Mouse (Mus musculus) lung, embryonic 14.5 days (tissue): ENCODE measurements around the gene Ikzf4. TPM values are rescaled to one million over a fixed set of nuclear protein-coding genes. Genes with fewer than 3 reads are reported as not detected.

ENCODE experiments used
- ATAC-seq: fragments of 200-750 bp; cut with Nextera tagmentation; 2 replicates; pipeline ENCODE4 v1.8.0; 2017; ENCODE audit warnings: mild to moderate bottlenecking, moderate TSS enrichment, moderate library complexity; ENCODE audit not compliant: insufficient read depth
- DNase-seq: peaks from one replicate; pipeline ENCODE4 v3.0.0-alpha.2; 2015
- H3K27ac ChIP-seq: fragments of 300-500 bp; sonication (generic); 2 replicates; pipeline ENCODE4 v1.5.1; 2014; ENCODE audit warnings: low read depth, mild to moderate bottlenecking, moderate library complexity
- H3K27me3 ChIP-seq: fragments of 300-500 bp; sonication (generic); 2 replicates; pipeline ENCODE4 v1.6.1; 2014; ENCODE audit warnings: low read length, control low read depth; ENCODE audit not compliant: insufficient read depth
- H3K36me3 ChIP-seq: fragments of 300-500 bp; sonication (generic); 2 replicates; pipeline ENCODE4 v1.6.1; 2014; ENCODE audit warnings: control low read depth; ENCODE audit not compliant: insufficient read depth
- H3K4me1 ChIP-seq: fragments of 300-500 bp; sonication (generic); 2 replicates; pipeline ENCODE4 v1.6.1; 2014; ENCODE audit warnings: antibody characterized with exemption, control low read depth; ENCODE audit not compliant: insufficient read depth
- H3K4me2 ChIP-seq: fragments of 300-500 bp; sonication (generic); 2 replicates; pipeline ENCODE4 v1.6.1; 2014; ENCODE audit warnings: mild to moderate bottlenecking
- H3K4me3 ChIP-seq: fragments of 300-500 bp; sonication (generic); 2 replicates; pipeline ENCODE4 v1.5.1; 2014; ENCODE audit warnings: low read depth, low read length
- H3K9ac ChIP-seq: fragments of 300-500 bp; sonication (generic); 2 replicates; pipeline ENCODE4 v1.6.1; 2014
- H3K9me3 ChIP-seq: fragments of 300-500 bp; sonication (generic); 2 replicates; pipeline ENCODE4 v1.6.1; 2016; ENCODE audit warnings: low read depth, low read length, control low read depth
- CTCF ChIP-seq: IDR thresholded peaks from 2 replicates; pipeline ENCODE4 v1.5.1; 2016; ENCODE audit warnings: antibody characterized with exemption, low read depth
- WGBS: fragments of 180-500 bp; shearing (Covaris S2); extraction: QIAGEN DNeasy Blood & Tissue Kit; methylation state at CpG from one replicate; pipeline ENCODE4 v1.1.7; 2014; 5-methylcytosine and 5-hydroxymethylcytosine counted together
- microRNA-seq: library from miRNA; unstranded; fragments of <30 nt; microRNA quantifications from one replicate; pipeline ENCODE4, GENCODE M21; 2016; ENCODE audit warnings: borderline number of aligned reads
- polyA plus RNA-seq: library from polyadenylated mRNA; unstranded; fragments of >200 nt; fragmentation: Nextera tagmentation; extraction: Ambion mirVana; gene quantifications from 2 replicates; pipeline ENCODE4 v1.2.1, GENCODE M21; 2014

Ikzf4 gene
- polyA plus RNA-seq, 1 experiment from 2014 or later = 3.5 TPM

GRCm38 (mm10) chr10:128584386-128584785 is 61.4 kb downstream of the Ikzf4 start:
- H3K4me2 ChIP-seq = peak overlapping the region; percentile 48
- no peak overlapping the region for H3K9ac ChIP-seq
- H3K4me1 ChIP-seq = no peaks in the 10 kb centered on the region
- ATAC-seq = peak; percentile 69; the same call in 1 of the 2 replicates
- peak overlapping the region; percentile 81 for H3K27ac ChIP-seq
- TF ChIP-seq CTCF = no peak
- peaks cover 31% of the 10 kb centered on the region for H3K27me3 ChIP-seq
- no peaks in the 10 kb centered on the region for H3K9me3 ChIP-seq
- H3K4me3 ChIP-seq = peak overlapping the region; percentile 10; the same call in 1 of the 2 replicates
- DNase-seq = peak; percentile 80
- H3K36me3 ChIP-seq = 0 out of 2 replicates have a peak, but pooled peaks cover 11% of the 10 kb centered on the region
- 5% methylated on average over 4 of the region's 4 CpGs for WGBS

DNA sequence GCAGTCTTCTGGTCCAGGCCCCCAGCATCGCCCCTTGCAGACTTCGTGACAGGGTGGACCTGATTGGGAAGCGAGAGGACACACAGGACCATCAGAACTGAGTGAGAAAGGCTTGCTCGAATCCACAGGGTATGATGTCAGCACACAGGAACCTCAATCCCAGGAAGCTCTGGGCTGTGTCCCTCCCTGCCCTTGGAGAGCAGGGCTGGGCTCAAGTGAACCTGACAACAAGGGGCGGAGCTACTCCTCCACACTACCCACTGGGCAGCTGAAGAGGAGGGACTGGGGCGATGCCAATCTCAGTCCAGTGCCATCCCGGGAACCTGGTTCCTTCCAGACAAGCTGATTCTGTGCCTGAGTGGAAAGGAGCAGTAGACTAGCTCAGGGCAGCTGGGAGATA is 62.1 kb downstream of the Ikzf4 start:
- H3K4me3 ChIP-seq = no peak overlapping the region
- peaks cover 23% of the 10 kb centered on the region for H3K27me3 ChIP-seq
- TF ChIP-seq CTCF = no peak
- peak; percentile 53 for ATAC-seq
- no peaks in the 10 kb centered on the region for H3K9me3 ChIP-seq
- H3K4me1 ChIP-seq = no peaks in the 10 kb centered on the region
- WGBS = 21% methylated on average over 7 of the region's 7 CpGs
- peak; percentile 48 for DNase-seq
- peak overlapping the region; percentile 48 for H3K4me2 ChIP-seq
- peak overlapping the region; percentile 75 for H3K27ac ChIP-seq
- no peak overlapping the region for H3K9ac ChIP-seq
- 0 out of 2 replicates have a peak, but pooled peaks cover 11% of the 10 kb centered on the region for H3K36me3 ChIP-seq

Small RNA genes lying within 50 kb of the gene (microRNA-seq; reads per million reads assigned to microRNA genes)
- gene Mir6917 = 0.95 reads per million

Other genes starting within 250 kb of the Ikzf4 start
- gene Slc39a5, start 244.8 kb downstream of the Ikzf4 start, polyA plus RNA-seq = 0.18 TPM in 1 of 2 replicates, not detected in the other
- 77.1 and 83.1 TPM in 2 replicates for gene Nabp2, start 234.5 kb downstream of the Ikzf4 start, polyA plus RNA-seq
- 32.8 and 33.5 TPM in 2 replicates for gene Rnf41, start 234.3 kb downstream of the Ikzf4 start, polyA plus RNA-seq
- 81.1 and 89.6 TPM in 2 replicates for gene Smarcc2, start 186.7 kb downstream of the Ikzf4 start, polyA plus RNA-seq
- 1,221 and 1,238 TPM in 2 replicates for gene Myl6, start 151.8 kb downstream of the Ikzf4 start, polyA plus RNA-seq
- 3.0 and 4.4 TPM in 2 replicates for gene Myl6b, start 147.3 kb downstream of the Ikzf4 start, polyA plus RNA-seq
- gene Esyt1, start 120.1 kb downstream of the Ikzf4 start, polyA plus RNA-seq = 21.5 and 23.0 TPM in 2 replicates
- gene Zc3h10, start 98.2 kb downstream of the Ikzf4 start, polyA plus RNA-seq = 11.0 and 14.5 TPM in 2 replicates
- gene Rpl41, start 96.7 kb downstream of the Ikzf4 start, polyA plus RNA-seq = 4,697 and 4,895 TPM in 2 replicates
- 240 and 244 TPM in 2 replicates for gene Pa2g4, start 80.0 kb downstream of the Ikzf4 start, polyA plus RNA-seq
- 20.2 and 22.9 TPM in 2 replicates for gene Erbb3, start 56.3 kb downstream of the Ikzf4 start, polyA plus RNA-seq
- gene Rps26, start 19.2 kb downstream of the Ikzf4 start, polyA plus RNA-seq = 1,029 and 1,115 TPM in 2 replicates
- gene Suox, start 28.1 kb upstream of the Ikzf4 start, polyA plus RNA-seq = 9.3 and 9.8 TPM in 2 replicates
- gene Rab5b, start 50.3 kb upstream of the Ikzf4 start, polyA plus RNA-seq = 63.6 and 66.8 TPM in 2 replicates
- 1.4 TPM in 2 replicates for gene Pmel, start 58.2 kb upstream of the Ikzf4 start, polyA plus RNA-seq
- 105 and 109 TPM in 2 replicates for gene Cdk2, start 59.0 kb upstream of the Ikzf4 start, polyA plus RNA-seq
- 6.9 and 7.0 TPM in 2 replicates for gene Dgka, start 98.9 kb upstream of the Ikzf4 start, polyA plus RNA-seq
- 37.4 and 39.1 TPM in 2 replicates for gene Pym1, start 101.9 kb upstream of the Ikzf4 start, polyA plus RNA-seq
- gene Mmp19, start 144.9 kb upstream of the Ikzf4 start, polyA plus RNA-seq = 1.5 and 2.1 TPM in 2 replicates
- 34.9 and 38.2 TPM in 2 replicates for gene Dnajc14, start 158.1 kb upstream of the Ikzf4 start, polyA plus RNA-seq
- gene Tmem198b, start 158.4 kb upstream of the Ikzf4 start, polyA plus RNA-seq = 12.1 and 15.1 TPM in 2 replicates
- gene Sarnp, start 171.3 kb upstream of the Ikzf4 start, polyA plus RNA-seq = 223 and 227 TPM in 2 replicates
- 55.8 and 63.9 TPM in 2 replicates for gene Ormdl2, start 175.7 kb upstream of the Ikzf4 start, polyA plus RNA-seq
- gene Gdf11, start 245.7 kb upstream of the Ikzf4 start, polyA plus RNA-seq = 3.5 and 4.5 TPM in 2 replicates